In genomic region chr13:9355331-9355730, GRCm38 (mm10) we compare ENCODE assay signal across 14 mouse cellular contexts.
DNase-seq lines count a peak whose midpoint lies in the region; ATAC-seq and TF ChIP-seq lines count a peak whose summit lies in the region.
"Had no signal": no experiment of that assay in that cellular context is flagged by ENCODE, and none has a peak within 500 bp of the region (broad histone marks: within the 10 kb centered on the region; RNA-seq: fewer than 3 reads in every experiment).

No protein-coding gene starts in this region.

- TF ChIP-seq CTCF in midbrain, postnatal 0 days (IDR thresholded peaks at IDR 0.05), result no peak

- peak overlapping the region; percentile 53 for H3K27ac ChIP-seq in midbrain, embryonic 10.5 days (replicated peaks)
- no peak overlapping the region for H3K27ac ChIP-seq in midbrain, postnatal 0 days (ENCODE audit: low read depth, low read length)
- H3K27ac ChIP-seq in forebrain, embryonic 15.5 days (replicated peaks), result peak overlapping the region; percentile 28; the same call in 1 of the 2 replicates
- H3K27ac ChIP-seq in midbrain, embryonic 13.5 days, result peak overlapping the region; percentile 7
- H3K27ac ChIP-seq: heart, embryonic 13.5 days; liver, embryonic 15.5 days had no signal

- no peak overlapping the region for H3K4me3 ChIP-seq in midbrain, embryonic 10.5 days
- no peak overlapping the region for H3K4me3 ChIP-seq in midbrain, postnatal 0 days (ENCODE audit: low read depth, low read length)
- H3K4me3 ChIP-seq in forebrain, embryonic 15.5 days, result no peak overlapping the region
- H3K4me3 ChIP-seq in midbrain, embryonic 13.5 days (replicated peaks), result no peak overlapping the region
- H3K4me3 ChIP-seq: heart, embryonic 13.5 days; liver, embryonic 15.5 days had no signal

- H3K9me3 ChIP-seq in midbrain, embryonic 10.5 days (replicated peaks), result no peaks in the 10 kb centered on the region
- H3K9me3 ChIP-seq in midbrain, postnatal 0 days (ENCODE audit: low read length), result no peaks in the 10 kb centered on the region
- H3K9me3 ChIP-seq in forebrain, embryonic 15.5 days, result no peaks in the 10 kb centered on the region
- no peaks in the 10 kb centered on the region for H3K9me3 ChIP-seq in midbrain, embryonic 13.5 days
- H3K9me3 ChIP-seq: heart, embryonic 13.5 days; liver, embryonic 15.5 days had no signal

- H3K36me3 ChIP-seq in midbrain, embryonic 10.5 days, result no peaks in the 10 kb centered on the region
- H3K36me3 ChIP-seq in midbrain, postnatal 0 days (ENCODE audit: insufficient read depth, low read length), result no peaks in the 10 kb centered on the region
- H3K36me3 ChIP-seq in forebrain, embryonic 15.5 days, result no peaks in the 10 kb centered on the region
- no peaks in the 10 kb centered on the region for H3K36me3 ChIP-seq in midbrain, embryonic 13.5 days
- H3K36me3 ChIP-seq: heart, embryonic 13.5 days; liver, embryonic 15.5 days had no signal

- no peak overlapping the region for H3K9ac ChIP-seq in midbrain, postnatal 0 days (replicated peaks; ENCODE audit: low read length, poor library complexity, severe bottlenecking)
- no peak overlapping the region for H3K9ac ChIP-seq in forebrain, embryonic 15.5 days (replicated peaks)
- no peak overlapping the region for H3K9ac ChIP-seq in midbrain, embryonic 13.5 days (replicated peaks)
- H3K9ac ChIP-seq: heart, embryonic 13.5 days; liver, embryonic 15.5 days had no signal

- WGBS in midbrain, embryonic 10.5 days, result 34% methylated on average over 4 of the region's 4 CpGs
- 25% methylated on average over 4 of the region's 4 CpGs for WGBS in midbrain, postnatal 0 days
- WGBS in forebrain, embryonic 15.5 days, result 14% methylated on average over 4 of the region's 4 CpGs
- 24% methylated on average over 4 of the region's 4 CpGs for WGBS in midbrain, embryonic 13.5 days

- no peaks in the 10 kb centered on the region for H3K27me3 ChIP-seq in midbrain, embryonic 10.5 days (ENCODE audit: low read depth, poor library complexity, severe bottlenecking)
- no peaks in the 10 kb centered on the region for H3K27me3 ChIP-seq in midbrain, postnatal 0 days (ENCODE audit: insufficient read depth, low read length)
- no peaks in the 10 kb centered on the region for H3K27me3 ChIP-seq in forebrain, embryonic 15.5 days
- no peaks in the 10 kb centered on the region for H3K27me3 ChIP-seq in midbrain, embryonic 13.5 days
- H3K27me3 ChIP-seq: heart, embryonic 13.5 days; liver, embryonic 15.5 days had no signal

- no peak for ATAC-seq in midbrain, postnatal 0 days (ENCODE audit: low FRiP score)
- ATAC-seq in forebrain, embryonic 15.5 days (replicated peaks), result peak; percentile 90
- peak; percentile 95 for ATAC-seq in midbrain, embryonic 13.5 days
- ATAC-seq in granulocyte monocyte progenitor cell, adult 5-6 weeks (replicated peaks; ENCODE audit: poor library complexity, severe bottlenecking), result no peak

- H3K4me2 ChIP-seq in midbrain, postnatal 0 days (ENCODE audit: low read depth, low read length, poor library complexity, severe bottlenecking), result no peak overlapping the region
- H3K4me2 ChIP-seq in forebrain, embryonic 15.5 days (replicated peaks), result no peak overlapping the region
- H3K4me2 ChIP-seq in midbrain, embryonic 13.5 days (replicated peaks), result no peak overlapping the region
- H3K4me2 ChIP-seq: heart, embryonic 13.5 days; liver, embryonic 15.5 days had no signal

- DNase-seq in midbrain, embryonic 10.5 days (ENCODE audit: low spot score), result peak; percentile 12
- DNase-seq in midbrain, postnatal 0 days (ENCODE audit: low spot score), result no peak
- no peak for DNase-seq in cerebellum, adult 18-20 months
- DNase-seq in spleen, postnatal 10 days (ENCODE audit: low spot score in 2 of 2), result no peak
- DNase-seq in lung, postnatal 36 days, result no peak
- DNase-seq: adrenal gland, postnatal 36 days; B cell, adult 2 months; cerebellum, adult 2 months; kidney, postnatal 14 days had no signal

- peaks cover 17% of the 10 kb centered on the region for H3K4me1 ChIP-seq in midbrain, embryonic 10.5 days
- H3K4me1 ChIP-seq in midbrain, postnatal 0 days (ENCODE audit: insufficient read depth, low read length), result no peaks in the 10 kb centered on the region
- peaks cover 18% of the 10 kb centered on the region for H3K4me1 ChIP-seq in forebrain, embryonic 15.5 days
- H3K4me1 ChIP-seq in midbrain, embryonic 13.5 days (replicated peaks), result peaks cover 22% of the 10 kb centered on the region
- H3K4me1 ChIP-seq: liver, embryonic 15.5 days had no signal

Comparison
In these comparisons a context has a peak if more than half of its experiments do, and no peak if none do; other contexts are left out.
1. ATAC-seq: peak in forebrain, embryonic 15.5 days (single experiment) and midbrain, embryonic 13.5 days (single experiment); none in midbrain, postnatal 0 days (single experiment) and granulocyte monocyte progenitor cell, adult 5-6 weeks (single experiment).